Mouse (Mus musculus) erythroblast, adult 5-6 weeks (primary cell): ENCODE measurements around the gene Hnrnpul2. TPM values are rescaled to one million over a fixed set of nuclear protein-coding genes. Genes with fewer than 3 reads are reported as not detected.
"Not testable (repeated sequence)": the region's sequence is repeated elsewhere in the genome, so short reads cannot be mapped to it uniquely, and the experiment has no call there.

Experiments
- ATAC-seq: replicated peaks from 2 replicates; pipeline ENCODE4 v1.8.0; 2016; ENCODE audit warnings: moderate number of reproducible peaks, mild to moderate bottlenecking, moderate TSS enrichment, inconsistent platforms; ENCODE audit not compliant: poor library complexity, low FRiP score, severe bottlenecking
- total RNA-seq, 2 experiments: library from RNA; stranded (forward) in 1 of 2; stranded (reverse) in 1 of 2; fragments of 150-400 nt in 1 of 2; fragments of 200-764, 138-1000 nt in 1 of 2; gene quantifications; 2 replicates each; pipeline versions ENCODE4 v1.2.3 to v1.2.4; 2015 to 2017; ENCODE audit warnings: low replicate concordance in 2 of 2

Gene Hnrnpul2
- total RNA-seq, 2 experiments from 2014 or later: 14.4 to 42.6 TPM

GRCm38 (mm10) chr19:8848356-8848755 is 28.5 kb downstream of the Hnrnpul2 start:
- ATAC-seq: no peak

GRCm38 (mm10) chr19:8850402-8850901 is 30.6 kb downstream of the Hnrnpul2 start, which contains the start of gene Lrrn4cl:
Gene Lrrn4cl, plus strand, starts transcription at chr19:8850768.
- ATAC-seq: no peak

GRCm38 (mm10) chr19:8851639-8852038 is 31.8 kb downstream of the Hnrnpul2 start:
- no peak for ATAC-seq

- ATAC-seq: no peak
Measured at GRCm38 (mm10) chr19:8852236-8852928, 32.6 kb downstream of the Hnrnpul2 start.

GRCm38 (mm10) chr19:8853117-8853516 is 33.3 kb downstream of the Hnrnpul2 start:
- no peak for ATAC-seq

GRCm38 (mm10) chr19:8857689-8858088 is 37.9 kb downstream of the Hnrnpul2 start:
- ATAC-seq: peak; percentile 83

- no peak for ATAC-seq
Measured at GRCm38 (mm10) chr19:8859018-8859417, 39.2 kb downstream of the Hnrnpul2 start.

GRCm38 (mm10) chr19:8864265-8864664 is 44.5 kb downstream of the Hnrnpul2 start:
- ATAC-seq: no peak

- not testable (repeated sequence) for ATAC-seq
Measured at GRCm38 (mm10) chr19:8870381-8870780, 50.6 kb downstream of the Hnrnpul2 start.

GRCm38 (mm10) chr19:8870838-8871237 is 51.0 kb downstream of the Hnrnpul2 start:
- ATAC-seq: peak; percentile 9; the same call in 1 of the 2 replicates

- peak; percentile 98 for ATAC-seq
Measured at GRCm38 (mm10) chr19:8871267-8872186, 51.7 kb downstream of the Hnrnpul2 start, which contains the start of gene Ubxn1. Gene Ubxn1, plus strand, starts transcription at chr19:8871496.

- ATAC-seq: no peak
Measured at GRCm38 (mm10) chr19:8872266-8872840, 52.5 kb downstream of the Hnrnpul2 start.

- ATAC-seq: no peak
Measured at GRCm38 (mm10) chr19:8875031-8875430, 55.2 kb downstream of the Hnrnpul2 start.

GRCm38 (mm10) chr19:8880311-8881033 is 60.7 kb downstream of the Hnrnpul2 start, which contains the start of gene Uqcc3:
Gene Uqcc3, minus strand, starts transcription at chr19:8880923.
- ATAC-seq: peak; percentile 98

GRCm38 (mm10) chr19:8881034-8881392 is 61.2 kb downstream of the Hnrnpul2 start:
- no peak for ATAC-seq

- ATAC-seq: no peak
Measured at GRCm38 (mm10) chr19:8883616-8884015, 63.8 kb downstream of the Hnrnpul2 start, which contains the start of the genes Lbhd1 and Gm49403. Gene Lbhd1, plus strand, starts transcription at chr19:8883732. Gene Gm49403, plus strand, starts transcription at chr19:8883930.
